Mouse (Mus musculus) left cerebral cortex, adult 8-10 months (tissue): ENCODE measurements around the gene Gimap3. TPM values are rescaled to one million over a fixed set of nuclear protein-coding genes. Genes with fewer than 3 reads are reported as not detected.
A peak's percentile ranks its signal among the peaks of the same experiment; 100 is the strongest.

ENCODE experiments used
- DNase-seq, 2 experiments: peaks; one replicate each; pipeline ENCODE4 v3.0.0; 2022; ENCODE audit warnings: low spot score in 2 of 2
- total RNA-seq, 4 experiments: library from RNA; stranded (reverse); gene quantifications; 2 replicates each; pipeline ENCODE4 v1.2.4; 2022

Gimap3 gene
- total RNA-seq, result not detected

- DNase-seq, result no peak
Observed at GRCm38 (mm10) chr6:48770696-48771095, at the start of gene Gimap3. Gene Gimap3, minus strand, starts transcription at chr6:48770851.

GRCm38 (mm10) chr6:48817815-48818214, 47.2 kb upstream of the Gimap3 start:
- peak in 1 of 2 experiments; percentile 35 for DNase-seq

DNA sequence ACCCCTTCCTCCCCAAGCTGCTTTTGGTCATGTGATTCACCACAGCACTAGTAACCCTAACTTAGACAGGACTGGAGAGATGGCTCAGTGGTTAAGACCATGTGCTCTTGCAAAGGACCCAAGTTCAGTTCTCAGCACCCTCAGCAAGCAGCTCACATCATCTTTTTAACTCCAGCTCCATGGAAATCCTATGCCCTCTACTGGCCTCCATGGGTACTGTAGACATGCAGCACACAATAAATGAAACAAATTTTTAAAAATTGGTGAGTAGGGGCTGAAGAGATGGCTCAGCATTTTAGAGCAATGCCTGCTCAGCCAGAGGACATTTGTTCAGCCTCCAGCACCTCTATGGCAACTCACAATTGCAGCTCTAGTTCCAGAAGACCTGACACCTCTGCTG, 44.4 kb upstream of the Gimap3 start:
- no peak for DNase-seq

GRCm38 (mm10) chr6:48809494-48810219, 39.0 kb upstream of the Gimap3 start:
- DNase-seq, result no peak

DNA sequence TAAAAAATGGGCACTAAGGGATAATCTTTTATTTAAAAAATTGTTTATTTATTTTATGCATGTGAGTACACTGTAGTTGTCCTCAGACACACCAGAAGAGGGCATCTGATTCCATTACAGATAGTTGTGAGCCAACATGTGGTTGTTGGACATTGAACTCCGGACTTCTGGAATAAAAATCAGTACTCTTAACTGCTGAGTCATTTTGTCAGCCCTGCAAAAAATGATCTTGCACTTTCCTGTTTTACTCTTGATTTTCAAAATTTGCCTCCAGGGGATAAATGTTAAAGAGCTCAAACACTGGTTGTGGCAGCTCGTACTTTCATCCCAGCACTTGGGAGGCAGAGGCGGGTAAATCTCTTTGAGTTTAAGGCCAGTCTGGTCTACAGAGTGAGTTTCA, 36.1 kb upstream of the Gimap3 start:
- DNase-seq, result no peak

- DNase-seq, result no peak
Observed at GRCm38 (mm10) chr6:48804346-48804745, 33.7 kb upstream of the Gimap3 start.

DNA sequence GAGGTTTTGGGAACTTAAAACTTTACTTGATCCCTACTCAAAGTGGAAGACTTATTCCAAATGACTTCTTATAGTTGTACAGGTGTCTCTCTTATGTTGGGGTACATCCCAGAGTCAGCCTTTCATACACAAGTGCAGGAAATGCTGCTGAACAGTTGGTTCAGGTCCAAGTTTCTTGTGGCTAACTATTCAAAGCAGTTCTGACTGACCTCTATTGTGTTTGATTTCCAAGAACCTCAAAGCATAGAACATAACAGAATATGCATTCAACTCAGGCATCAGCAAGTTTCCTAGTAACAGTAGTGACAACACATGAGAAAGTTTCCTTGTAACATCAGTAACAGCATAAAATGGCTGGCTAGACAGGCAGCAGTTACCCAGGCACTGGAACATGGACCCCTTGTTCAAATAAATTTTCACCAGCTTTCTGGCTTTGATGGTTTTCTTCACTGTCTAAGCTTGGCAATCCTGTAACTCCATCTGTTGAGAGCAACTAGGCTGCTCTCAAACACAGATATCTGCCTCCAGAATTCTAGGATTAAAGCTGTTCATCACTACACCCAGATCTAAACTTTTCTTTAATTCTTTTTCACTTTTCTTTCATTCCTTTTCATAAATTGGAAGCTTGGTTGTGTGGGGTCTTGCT, 32.9 kb upstream of the Gimap3 start:
- DNase-seq, result no peak

DNA sequence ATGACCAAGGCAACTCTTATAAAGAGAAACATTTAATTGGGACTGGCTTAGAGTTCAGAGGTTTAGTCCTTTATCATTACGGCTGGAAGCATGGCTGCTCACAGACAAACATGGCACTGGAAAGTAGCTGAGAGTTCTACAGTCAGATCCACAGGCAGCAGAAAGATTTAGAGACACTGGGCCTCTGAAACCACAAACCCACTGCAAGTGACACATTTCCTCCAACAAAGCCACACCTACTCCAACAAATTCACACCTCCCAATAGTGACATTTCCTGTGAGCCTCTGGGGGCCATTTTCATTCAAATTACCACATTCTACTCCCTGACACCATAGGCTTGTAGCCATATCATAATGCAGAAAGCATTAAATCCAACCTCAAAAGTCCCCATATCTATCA, 31.2 kb upstream of the Gimap3 start:
- no peak for DNase-seq

- no peak for DNase-seq
Observed at GRCm38 (mm10) chr6:48787867-48788266, 17.2 kb upstream of the Gimap3 start.

DNA sequence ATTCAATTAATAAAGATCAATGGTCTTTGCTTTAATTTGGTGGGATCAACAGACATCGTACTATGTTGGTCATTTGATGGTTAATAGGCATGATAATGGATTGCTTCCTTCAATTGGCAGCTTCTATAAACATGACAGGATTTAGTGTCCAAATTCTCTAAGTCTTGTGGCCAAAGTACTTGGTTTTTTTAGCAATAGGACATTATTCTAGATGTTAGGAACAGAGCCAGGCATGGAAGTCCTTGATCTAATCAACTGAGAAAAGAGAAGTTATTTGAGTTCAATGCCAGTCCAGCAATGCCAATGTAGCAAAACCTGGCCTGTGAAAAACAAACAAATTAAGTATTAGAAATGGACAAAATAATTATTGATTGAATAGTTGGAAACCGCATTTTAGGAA, 14.9 kb upstream of the Gimap3 start:
- no peak for DNase-seq

GRCm38 (mm10) chr6:48785189-48785588, 14.5 kb upstream of the Gimap3 start:
- DNase-seq, result no peak

DNA sequence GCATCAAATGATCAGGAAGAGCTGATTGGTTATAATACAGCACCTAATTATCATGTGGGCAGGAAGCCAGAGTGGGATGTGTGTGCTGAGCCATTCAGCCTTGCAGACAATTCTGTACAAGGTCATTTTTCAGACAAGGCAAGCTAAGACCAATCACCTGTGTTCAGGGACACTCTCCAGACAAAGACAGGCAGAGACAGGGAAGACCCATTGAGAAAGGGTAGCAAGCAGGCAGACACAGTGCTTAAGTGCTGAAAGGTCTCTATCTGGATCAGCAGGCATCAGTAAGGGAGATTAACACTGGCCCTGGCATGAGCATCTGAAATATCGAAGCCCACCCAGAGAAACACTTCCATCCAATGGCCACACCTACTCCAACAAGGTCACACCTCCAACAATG, 13.8 kb upstream of the Gimap3 start:
- DNase-seq, result no peak

DNA sequence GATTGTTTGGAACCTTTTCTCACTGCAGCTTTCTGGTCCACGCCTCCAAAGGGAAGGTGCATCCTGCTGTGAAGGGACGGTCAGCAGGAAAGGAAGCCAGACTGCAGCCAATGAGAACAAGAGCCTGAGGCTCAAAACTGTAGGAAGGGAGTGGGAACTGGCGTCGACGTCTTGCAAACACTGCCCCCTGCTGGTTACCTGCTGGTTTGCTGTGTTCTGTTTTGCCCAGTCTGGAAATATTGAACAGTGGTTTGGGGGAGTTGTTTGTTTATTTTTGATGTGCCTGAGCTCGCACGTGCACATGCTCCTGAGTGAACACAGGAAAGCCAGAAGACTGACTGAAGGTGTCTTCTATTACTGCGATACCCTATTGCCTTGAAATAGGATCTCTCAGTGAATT, 1.4 kb upstream of the Gimap3 start:
- DNase-seq, result peak; percentile 20 to 60

DNA sequence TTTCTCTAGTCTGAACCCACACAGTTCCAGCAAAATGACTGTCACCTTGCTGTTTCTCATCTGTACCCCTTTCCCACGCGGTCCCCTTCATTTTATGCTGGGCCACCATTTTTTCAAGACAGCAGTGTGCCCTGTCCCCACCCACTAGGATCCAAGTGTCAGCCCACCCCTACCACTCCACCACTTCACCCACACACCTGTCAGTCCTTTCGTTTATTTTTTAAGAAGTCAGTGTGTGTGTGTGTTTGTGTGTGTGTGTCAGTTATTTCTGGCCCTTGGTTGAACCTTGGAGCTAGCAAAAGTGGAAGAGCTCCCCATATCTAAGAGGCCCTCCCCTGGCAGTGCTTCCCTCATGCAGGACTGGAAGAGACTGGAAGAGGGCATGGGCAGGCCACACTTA, 1.7 kb downstream of the Gimap3 start:
- no peak for DNase-seq

DNA sequence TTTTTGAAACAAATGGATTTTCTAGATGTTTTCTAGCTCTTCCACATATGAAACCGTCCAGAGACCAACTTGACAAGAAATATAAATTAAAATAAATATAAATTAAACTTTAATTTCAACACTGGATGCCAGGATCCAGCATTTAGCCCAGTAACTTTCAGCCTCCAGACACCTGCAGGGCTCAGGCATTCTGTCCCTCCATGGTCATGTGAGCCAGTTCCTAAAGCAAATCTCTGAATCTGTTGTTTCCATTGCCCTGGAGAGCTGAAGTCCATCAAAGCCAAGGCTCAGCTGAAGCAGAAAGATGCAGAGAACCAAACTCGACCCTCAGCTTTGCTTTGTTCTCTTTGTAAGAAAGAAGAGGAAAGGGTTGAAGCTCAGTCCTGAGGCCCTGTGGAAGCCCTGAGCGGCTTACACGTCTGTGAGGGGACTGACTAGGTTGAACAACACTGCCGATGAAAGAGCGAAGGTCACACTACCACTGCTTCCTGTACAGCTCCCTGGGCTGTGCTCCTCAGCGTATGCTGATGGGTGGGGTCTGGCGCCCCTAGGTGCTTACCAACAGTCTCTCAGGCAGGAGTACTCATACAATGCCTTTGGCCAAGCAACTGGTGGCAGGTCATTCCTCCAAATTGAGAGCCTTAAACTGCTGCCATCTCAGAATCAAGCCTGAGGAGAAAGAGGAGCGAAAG, 2.3 kb downstream of the Gimap3 start:
- DNase-seq, result no peak

DNA sequence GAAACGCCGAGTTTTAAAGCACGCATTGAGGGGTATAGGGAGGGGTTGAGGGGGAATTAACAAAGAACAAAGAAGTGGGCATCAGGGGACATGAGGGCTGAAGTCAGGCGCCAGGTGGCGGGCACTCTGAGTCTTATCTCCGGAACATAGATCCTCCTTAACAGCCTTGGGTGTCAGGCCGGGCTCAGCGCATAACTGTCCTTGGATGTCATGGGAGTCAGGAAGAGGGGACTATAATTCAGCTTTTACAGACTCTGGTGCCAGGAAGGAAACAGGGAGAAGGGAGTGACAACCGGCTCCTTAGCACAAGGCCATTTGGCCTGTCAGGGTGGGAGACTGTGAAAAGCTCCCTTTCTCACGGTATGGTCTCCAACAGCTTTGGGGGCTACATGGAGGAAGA, 6.2 kb downstream of the Gimap3 start:
- no peak for DNase-seq

GRCm38 (mm10) chr6:48763567-48764270, 6.9 kb downstream of the Gimap3 start:
- DNase-seq, result no peak

DNA sequence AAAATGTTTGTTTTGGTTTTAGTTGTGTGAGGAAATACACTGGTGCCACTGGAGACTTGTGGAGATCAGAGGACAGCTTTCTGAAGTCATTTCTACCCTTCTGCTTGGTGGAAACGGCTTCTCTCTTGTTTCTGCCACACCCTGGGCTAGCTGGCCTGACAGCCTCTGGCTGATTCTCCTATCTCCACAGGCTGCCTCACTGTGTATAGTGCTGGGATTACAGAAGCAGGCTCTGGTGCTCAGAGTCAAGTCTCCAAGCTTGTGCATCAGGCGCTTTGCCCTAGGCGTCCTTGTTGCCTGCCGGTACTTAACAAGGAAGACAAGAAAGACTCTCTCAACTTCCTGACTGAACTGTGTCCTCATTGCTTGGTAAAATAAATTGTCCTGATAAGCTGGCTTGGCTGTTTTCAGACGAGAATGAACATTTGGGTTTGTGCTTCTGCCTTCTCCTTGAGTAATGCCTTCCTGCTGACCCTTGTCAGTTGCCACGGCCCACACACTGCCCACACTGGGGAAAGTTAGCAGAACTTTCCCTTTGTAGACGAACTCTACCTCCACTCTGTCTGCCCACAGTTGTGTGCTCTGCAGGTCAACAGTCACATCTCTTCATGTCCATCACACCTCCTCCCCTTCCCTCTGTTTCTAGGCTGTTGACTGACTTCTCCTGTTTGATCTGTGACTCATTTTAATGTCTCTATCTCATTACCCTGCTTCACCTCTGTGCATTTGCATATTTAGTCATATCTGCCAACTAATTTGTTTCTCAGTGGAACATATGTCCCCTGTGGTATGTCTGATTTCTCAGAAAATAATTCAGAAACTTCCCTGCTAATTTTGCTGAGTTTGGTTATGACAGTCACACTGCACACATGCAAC, 23.3 kb downstream of the Gimap3 start:
- DNase-seq, result no peak

GRCm38 (mm10) chr6:48745959-48746889, 24.4 kb downstream of the Gimap3 start, which contains the start of gene Gimap5:
Gene Gimap5, plus strand, starts transcription at chr6:48746197.
- DNase-seq, result no peak

- DNase-seq, result no peak
Observed at GRCm38 (mm10) chr6:48745490-48745889, 25.2 kb downstream of the Gimap3 start.
